Mouse (Mus musculus) C2C12 (cell line): ENCODE data around the gene Vasn.

Source experiments
- CTCF ChIP-seq: IDR thresholded peaks from one replicate; pipeline ENCODE4 v1.5.1; 2011; ENCODE audit not compliant: control insufficient read depth, insufficient read depth, insufficient read length
- FOSL1 ChIP-seq: IDR thresholded peaks from one replicate; pipeline ENCODE4 v1.8.0; 2011; ENCODE audit warnings: mild to moderate bottlenecking, low read length; ENCODE audit not compliant: poor library complexity, insufficient read depth, severe bottlenecking
- MAX ChIP-seq: IDR thresholded peaks from one replicate; pipeline ENCODE4 v1.6.1; 2011; ENCODE audit warnings: mild to moderate bottlenecking, control low read depth
- MYOD1 ChIP-seq: IDR thresholded peaks from one replicate; pipeline ENCODE4 v1.6.1; 2011; ENCODE audit warnings: low read depth; ENCODE audit not compliant: control insufficient read depth, insufficient read length
- USF1 ChIP-seq: IDR thresholded peaks from one replicate; pipeline ENCODE4 v1.6.1; 2011; ENCODE audit warnings: low read depth, mild to moderate bottlenecking, control low read depth, moderate library complexity

- TF ChIP-seq CTCF (no peak), MAX (no peak), USF1 (no peak), MYOD1 (peak; percentile 29), FOSL1 (no peak)
Observed at GRCm38 (mm10) chr16:4597296-4597695, 42.4 kb upstream of the Vasn start.
